ENCODE assay signal across 8 mouse cellular contexts in genomic region chr1:75219531-75219930, GRCm38 (mm10). TPM values are rescaled to one million over a fixed set of nuclear protein-coding genes. Genes with fewer than 3 reads are reported as not detected.
DNase-seq lines count a peak whose midpoint lies in the region; ATAC-seq and TF ChIP-seq lines count a peak whose summit lies in the region.

Tuba4a (minus strand) TSS chr1:75219865.

- no peaks in the 10 kb centered on the region for H3K9me3 ChIP-seq in E14TG2a.4 (ENCODE audit: low read length)
- no peaks in the 10 kb centered on the region for H3K9me3 ChIP-seq in embryonic facial prominence, embryonic 15.5 days (replicated peaks)
- H3K9me3 ChIP-seq in heart, embryonic 16.5 days (replicated peaks; ENCODE audit: control insufficient read depth, low read length), result no peaks in the 10 kb centered on the region

- H3K4me2 ChIP-seq in embryonic facial prominence, embryonic 15.5 days (replicated peaks), result peak within 1 kb of the TSS; percentile 98
- peak within 1 kb of the TSS; percentile 98 for H3K4me2 ChIP-seq in heart, embryonic 16.5 days (ENCODE audit: low read depth, low read length)

- peaks cover 35% of the 10 kb centered on the region for H3K36me3 ChIP-seq in E14TG2a.4 (ENCODE audit: insufficient read depth, low read length)
- peaks cover 14% of the 10 kb centered on the region for H3K36me3 ChIP-seq in embryonic facial prominence, embryonic 15.5 days
- H3K36me3 ChIP-seq in heart, embryonic 16.5 days (ENCODE audit: control insufficient read depth, insufficient read depth), result peaks cover 6% of the 10 kb centered on the region; the same call in 1 of the 2 replicates

- under 1% methylated on average over 34 of the region's 34 CpGs for WGBS in embryonic facial prominence, embryonic 15.5 days
- WGBS in heart, embryonic 16.5 days, result under 1% methylated on average over 34 of the region's 34 CpGs

- H3K4me3 ChIP-seq in E14TG2a.4 (replicated peaks; ENCODE audit: low read length), result peak within 1 kb of the TSS; percentile 91
- H3K4me3 ChIP-seq in embryonic facial prominence, embryonic 15.5 days (replicated peaks), result peak within 1 kb of the TSS; percentile 57
- H3K4me3 ChIP-seq in heart, embryonic 16.5 days (ENCODE audit: low read length), result peak within 1 kb of the TSS; percentile 71

- peak within 1 kb of the TSS; percentile 48 for H3K9ac ChIP-seq in embryonic facial prominence, embryonic 15.5 days
- peak within 1 kb of the TSS; percentile 72 for H3K9ac ChIP-seq in heart, embryonic 16.5 days (ENCODE audit: low read length)

- H3K27ac ChIP-seq in embryonic facial prominence, embryonic 15.5 days (replicated peaks), result peak within 1 kb of the TSS; percentile 51; the same call in 1 of the 2 replicates
- H3K27ac ChIP-seq in heart, embryonic 16.5 days (ENCODE audit: low read length), result peak within 1 kb of the TSS; percentile 30

- peak; percentile 75 to 78 for DNase-seq in cerebellum, postnatal 10 days
- DNase-seq in cerebellum, adult 9-11 months, result no peak
- no peak for DNase-seq in layer of hippocampus, postnatal 36 days
- DNase-seq in thymus, postnatal 4 days, result peak; percentile 67

- peak; percentile 48; the same call in 1 of the 2 replicates for ATAC-seq in embryonic facial prominence, embryonic 15.5 days (ENCODE audit: insufficient number of reproducible peaks, low FRiP score, low TSS enrichment, low read depth)
- ATAC-seq in heart, embryonic 16.5 days (replicated peaks; ENCODE audit: extremely low read depth, insufficient read depth, low FRiP score), result peak; percentile 38; the same call in 1 of the 2 replicates
- ATAC-seq in megakaryocyte-erythroid progenitor cell, adult 5-6 weeks (replicated peaks; ENCODE audit: low FRiP score, low TSS enrichment, poor library complexity, severe bottlenecking), result peak; percentile 5; the same call in 1 of the 2 replicates

- peaks cover 95% of the 10 kb centered on the region for H3K4me1 ChIP-seq in E14TG2a.4 (replicated peaks; ENCODE audit: low read depth, low read length)
- H3K4me1 ChIP-seq in embryonic facial prominence, embryonic 15.5 days, result peaks cover 18% of the 10 kb centered on the region
- peaks cover 10% of the 10 kb centered on the region for H3K4me1 ChIP-seq in heart, embryonic 16.5 days (ENCODE audit: control insufficient read depth, insufficient read depth, low read length)

- peaks cover 16% of the 10 kb centered on the region for H3K27me3 ChIP-seq in E14TG2a.4 (ENCODE audit: insufficient read depth, low read length)
- H3K27me3 ChIP-seq in embryonic facial prominence, embryonic 15.5 days, result peaks cover 51% of the 10 kb centered on the region
- H3K27me3 ChIP-seq in heart, embryonic 16.5 days (ENCODE audit: control insufficient read depth, insufficient read depth, low read length), result peaks cover 7% of the 10 kb centered on the region; the same call in 1 of the 2 replicates

- TF ChIP-seq CTCF in E14TG2a.4 (conservative IDR thresholded peaks at IDR 0.05; ENCODE audit: low read length), result no peak

RNA-seq across cellular contexts. Expression of gene Tuba4a, which starts in this region (rescaled TPM):
- polyA plus RNA-seq in embryonic facial prominence, embryonic 15.5 days (2015; fragmentation: Nextera tagmentation; extraction: Ambion mirVana), result 94.8 and 98.3 TPM in 2 replicates
- 63.3 and 81.2 TPM in 2 replicates for polyA plus RNA-seq in heart, embryonic 16.5 days (2015; fragmentation: Nextera tagmentation; extraction: Ambion mirVana)
- total RNA-seq in layer of hippocampus, postnatal 36 days (2021), result 100 to 1,000 TPM; 517 to 555 TPM
- total RNA-seq in megakaryocyte-erythroid progenitor cell, adult 5-6 weeks (2014; fragmentation: Nextera tagmentation), result 232 and 276 TPM in 2 replicates
- total RNA-seq in megakaryocyte-erythroid progenitor cell, adult 5-6 weeks (2017), result 137 and 146 TPM in 2 replicates

Comparison
In these comparisons a context has a peak if more than half of its experiments do, and no peak if none do; other contexts are left out.
1. DNase-seq: peak in cerebellum, postnatal 10 days (2 of 2) and thymus, postnatal 4 days (single experiment); none in cerebellum, adult 9-11 months (single experiment) and layer of hippocampus, postnatal 36 days (0 of 2).
2. Peak in every context shown above with its lines, with median percentiles within 50 percentile points of each other: H3K4me3 ChIP-seq and ATAC-seq.